Mouse (Mus musculus): ENCODE measurements at regions not wholly inside any gene's neighbourhood (a gene's known extent, or its start where the extent isn't known, plus 50 kb on each side); places are given as distances from the start of the nearest gene placed in this dataset.

DNA sequence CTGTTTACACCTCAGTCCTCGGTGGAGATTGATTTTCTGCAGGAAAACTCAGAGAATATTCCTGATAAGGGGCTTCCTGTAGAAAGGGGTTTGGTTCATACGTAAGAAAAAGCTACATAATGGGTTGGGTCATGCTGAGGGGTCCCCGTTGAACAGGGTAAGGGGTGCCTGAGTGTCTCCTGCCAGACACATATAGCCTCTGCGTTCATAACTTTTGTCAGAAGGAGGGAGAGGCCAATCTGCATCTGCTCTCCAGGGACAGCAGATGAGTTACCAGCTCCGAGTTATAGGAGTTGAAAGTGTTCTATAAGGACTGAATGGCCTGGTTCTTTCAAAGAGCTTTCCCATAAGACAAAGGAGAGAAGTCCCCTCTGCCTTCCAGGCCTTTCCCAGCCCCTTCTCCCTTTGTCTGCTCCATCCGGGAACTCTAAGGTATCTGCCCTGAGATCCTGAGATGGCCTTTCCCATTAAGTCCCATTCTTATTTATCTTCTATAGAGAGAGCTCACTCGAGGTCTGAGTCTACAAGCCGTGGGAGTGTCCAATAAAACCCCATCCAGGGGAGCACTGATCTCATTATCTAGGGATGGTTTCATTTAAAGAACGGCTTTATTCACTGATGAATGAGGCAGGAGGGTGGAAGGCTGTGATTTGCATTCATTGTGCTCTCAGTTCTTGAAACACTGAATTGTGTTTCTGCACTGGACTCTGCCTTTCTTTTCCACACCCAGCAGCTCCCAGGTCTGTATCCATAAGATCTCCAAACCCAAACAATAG lies 240.0 kb upstream of the Thbs1 start:
- TF ChIP-seq POLR2A (IDR thresholded peaks at IDR 0.05; ENCODE audit: extremely low read depth, insufficient read depth, low read length) (no peak), CTCF (IDR thresholded peaks at IDR 0.05; ENCODE audit: low read depth, low read length) (no peak)

Data from liver, adult 2 months (tissue).